Mouse (Mus musculus): ENCODE measurements around the gene Abhd2.
"Not testable (repeated sequence)": the region's sequence is repeated elsewhere in the genome, so short reads cannot be mapped to it uniquely, and the experiment has no call there.

Gene Abhd2

DNA sequence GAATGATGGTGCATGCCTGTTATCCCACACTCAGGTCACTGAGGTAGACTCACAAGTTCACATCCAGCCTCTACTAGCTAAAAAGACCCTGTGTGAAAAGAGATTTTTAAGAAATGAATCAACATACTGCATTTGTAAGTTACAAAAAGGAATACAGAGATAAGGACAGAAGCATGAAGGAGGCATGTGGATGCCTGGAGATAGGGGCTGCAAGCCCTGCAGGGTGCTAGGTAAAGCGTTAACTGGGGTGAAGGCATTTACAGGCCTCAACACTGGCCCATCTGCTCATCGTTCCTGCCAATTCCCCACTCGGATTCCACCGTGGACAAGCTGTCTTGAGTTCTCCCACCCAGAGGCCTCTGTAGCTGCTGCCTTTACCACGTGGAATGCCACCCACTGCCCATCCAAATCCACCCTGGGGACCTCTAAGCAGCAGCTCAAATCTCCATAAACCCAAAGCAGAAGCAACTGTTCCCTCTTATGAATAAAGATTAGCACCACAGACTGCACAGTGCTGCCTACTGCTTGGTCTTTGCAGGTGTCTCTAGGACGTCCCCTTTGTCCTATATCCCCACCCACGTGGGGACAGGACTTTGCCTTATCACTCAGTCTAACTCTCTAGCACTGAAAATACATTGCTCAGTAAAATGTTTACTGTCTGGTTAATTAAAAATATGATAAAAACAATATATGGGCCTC, 5.2 kb upstream of the Abhd2 start:
- no peak for DNase-seq

DNA sequence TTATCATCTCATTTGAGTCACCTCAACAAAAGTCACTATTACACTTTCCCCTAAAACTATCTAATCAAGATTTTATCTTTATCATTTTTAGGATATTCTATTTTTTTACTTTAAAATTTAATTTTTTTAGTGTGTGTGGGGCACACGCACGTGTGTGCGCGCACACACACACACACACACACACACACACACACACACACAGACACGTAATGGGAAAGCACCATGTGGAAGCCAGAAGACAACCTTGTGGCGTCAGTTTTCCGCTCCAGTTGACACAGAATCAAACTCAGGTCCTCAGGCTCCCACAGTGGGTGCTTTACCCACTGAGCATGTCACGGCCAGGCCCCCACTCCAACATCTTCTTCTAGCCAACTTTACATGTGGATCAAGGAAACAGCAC, 4.1 kb upstream of the Abhd2 start:
- no peak for DNase-seq

DNA sequence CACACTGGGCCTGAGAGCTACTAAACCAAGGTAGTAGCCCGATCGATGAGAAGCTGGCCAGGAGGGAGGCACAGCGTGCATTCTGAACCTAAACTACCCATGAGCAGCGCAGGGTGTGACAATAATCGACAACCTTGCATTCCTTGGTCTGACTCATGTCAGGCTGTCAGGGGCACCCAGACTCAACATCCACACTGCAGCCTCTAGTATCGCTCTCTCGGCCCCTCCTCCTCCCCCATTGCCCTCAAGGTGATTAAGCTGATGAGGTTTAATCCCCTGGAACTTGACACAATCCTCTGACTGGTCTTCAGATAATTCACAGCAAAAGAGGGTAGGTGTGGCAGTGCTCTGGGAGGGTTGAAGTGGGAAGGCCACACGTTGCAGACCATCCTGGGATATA, 3.6 kb upstream of the Abhd2 start:
- no peak for DNase-seq

DNA sequence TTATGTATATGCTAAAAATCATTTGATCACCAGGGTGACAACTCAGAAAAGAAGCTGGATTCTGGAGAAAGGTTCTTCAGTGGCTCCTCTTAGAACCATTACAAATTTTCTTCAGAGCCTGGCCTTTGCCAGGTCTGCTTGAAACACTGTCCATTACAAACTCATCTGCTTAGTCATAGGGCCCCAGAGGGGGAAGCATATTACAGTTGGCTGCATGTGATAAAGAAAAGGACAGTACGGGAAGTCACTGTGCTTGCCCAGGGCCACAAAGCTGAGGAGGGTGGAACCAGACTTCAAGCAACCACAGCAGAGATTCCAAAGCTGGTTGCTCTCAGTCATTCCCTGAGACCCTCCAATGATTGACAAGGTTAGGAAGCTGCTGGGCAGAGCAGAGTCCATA, 3.1 kb upstream of the Abhd2 start:
- DNase-seq = no peak

DNA sequence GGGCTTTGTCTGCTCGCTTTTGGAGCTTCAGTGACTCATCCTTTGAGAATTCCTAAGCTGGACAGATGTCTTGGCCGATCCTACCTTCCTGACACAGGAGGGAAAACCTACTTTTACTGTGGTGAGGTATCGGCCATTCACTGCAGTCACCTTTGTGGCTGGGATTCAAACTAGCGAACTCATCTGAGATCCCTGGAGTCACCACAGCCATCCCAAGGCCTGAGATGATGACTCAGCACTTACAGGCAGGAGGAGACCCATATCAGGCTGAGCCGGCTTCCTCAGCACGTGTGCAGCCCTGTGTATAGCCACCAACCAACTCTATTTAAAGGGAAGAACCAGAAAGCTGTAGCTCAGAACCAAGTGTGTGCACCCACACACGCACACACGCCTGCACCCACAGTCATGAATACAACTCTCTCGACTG, 2.0 kb upstream of the Abhd2 start:
- peak; percentile 79 for DNase-seq

DNA sequence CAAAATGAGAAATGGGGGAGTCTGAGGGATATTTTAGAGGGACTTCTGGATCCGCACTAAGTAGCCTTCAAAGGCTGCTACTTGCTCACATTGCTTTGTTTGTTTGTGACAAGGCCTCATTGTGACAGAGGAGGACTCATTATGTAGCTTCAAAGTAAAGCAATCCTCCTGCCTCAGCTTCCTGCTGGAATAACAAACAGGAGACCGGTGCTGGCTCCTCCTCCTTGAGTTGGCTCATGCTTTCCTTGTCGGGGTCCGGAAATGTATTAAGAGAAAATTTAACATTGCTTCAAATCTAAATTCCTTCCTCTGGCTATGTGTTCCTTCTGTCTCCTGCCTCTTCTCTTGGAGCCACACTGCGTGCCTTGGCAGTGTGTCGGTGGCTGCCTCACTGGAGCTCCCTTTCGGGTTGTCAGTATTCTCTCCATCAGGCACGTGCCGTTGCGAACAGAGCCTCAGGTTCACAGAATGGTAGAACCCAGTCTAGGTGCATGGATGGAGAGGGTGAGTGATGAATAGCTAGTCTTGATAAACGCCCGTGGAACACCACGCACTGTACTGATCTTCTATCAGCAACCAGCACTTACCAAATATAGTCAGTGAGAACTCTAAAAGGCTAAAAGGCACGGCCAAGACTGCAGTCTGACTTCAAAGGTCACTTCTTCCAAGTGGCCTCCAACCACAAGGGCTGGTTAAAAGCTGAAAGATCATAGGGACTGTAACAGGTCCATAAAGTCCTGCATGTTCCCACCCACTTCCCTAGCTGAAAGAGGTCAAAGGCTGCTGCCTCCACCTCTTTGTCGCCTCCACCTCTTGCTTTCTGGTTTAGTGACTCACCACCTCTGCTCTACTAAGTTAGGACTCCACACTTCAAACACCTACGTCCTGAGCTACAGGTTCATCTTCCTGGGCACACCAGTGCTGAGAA, 874 bp upstream of the Abhd2 start:
- no peak for DNase-seq

DNA sequence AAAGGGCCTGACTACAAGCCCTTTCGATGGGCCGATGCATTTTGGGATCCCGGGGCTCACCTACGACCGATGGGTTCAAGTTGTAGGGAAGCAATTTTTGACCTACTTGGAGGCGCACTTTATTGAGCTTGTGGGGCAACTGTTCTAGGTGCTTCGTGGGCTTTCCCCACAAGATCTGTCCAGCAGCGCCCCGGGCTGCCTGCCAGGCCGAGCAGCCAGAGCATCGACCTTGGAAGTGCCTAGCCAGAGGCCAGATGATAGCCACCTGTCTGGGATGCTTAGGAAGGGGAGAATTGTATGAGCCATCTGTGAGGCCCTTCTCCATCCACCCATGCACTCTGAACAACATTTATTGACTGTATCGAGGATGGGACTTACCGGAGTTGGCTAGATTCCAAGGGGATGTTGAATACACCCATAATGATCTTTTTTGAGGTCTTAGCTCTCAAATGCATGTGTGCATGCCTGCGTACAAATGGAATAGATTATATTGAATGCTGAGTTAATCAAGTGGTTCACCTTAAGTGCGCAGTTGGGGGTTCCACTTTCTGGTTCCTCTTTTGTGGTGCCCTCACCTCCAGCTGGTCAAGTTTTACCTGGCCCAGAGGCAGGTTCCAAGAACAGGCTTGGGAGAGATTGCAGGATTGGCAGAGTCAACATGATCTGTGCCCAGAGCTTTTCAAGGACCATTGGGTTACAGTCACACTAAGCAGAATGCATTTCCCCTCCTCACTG, 906 bp downstream of the Abhd2 start:
- DNase-seq = no peak

DNA sequence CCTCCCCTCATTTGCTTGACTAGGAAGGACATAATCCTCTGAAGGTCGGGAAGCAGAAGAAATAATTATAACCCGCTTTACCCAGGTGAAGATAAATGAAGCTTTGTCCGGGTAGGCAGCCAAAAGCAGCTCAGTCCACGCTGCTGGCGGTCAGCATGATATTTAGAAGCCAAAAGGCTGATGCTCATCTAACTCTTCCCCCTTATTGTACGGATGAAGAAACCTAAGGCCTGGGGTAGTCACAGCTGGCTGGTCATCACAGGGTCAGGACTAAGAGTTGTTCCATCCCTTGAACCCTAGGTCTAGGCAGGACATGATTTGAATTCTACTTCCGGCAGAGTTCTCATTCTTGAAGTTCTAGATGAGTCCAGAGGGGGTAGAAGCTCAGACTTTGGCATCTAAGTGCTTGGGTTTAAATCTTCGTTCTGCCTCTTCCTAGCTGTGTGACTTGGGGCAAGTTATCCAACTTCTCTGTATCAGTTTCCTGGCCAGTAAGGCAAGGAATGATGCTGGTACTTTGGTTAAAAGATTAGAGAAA, 1.5 kb downstream of the Abhd2 start:
- no peak for DNase-seq

DNA sequence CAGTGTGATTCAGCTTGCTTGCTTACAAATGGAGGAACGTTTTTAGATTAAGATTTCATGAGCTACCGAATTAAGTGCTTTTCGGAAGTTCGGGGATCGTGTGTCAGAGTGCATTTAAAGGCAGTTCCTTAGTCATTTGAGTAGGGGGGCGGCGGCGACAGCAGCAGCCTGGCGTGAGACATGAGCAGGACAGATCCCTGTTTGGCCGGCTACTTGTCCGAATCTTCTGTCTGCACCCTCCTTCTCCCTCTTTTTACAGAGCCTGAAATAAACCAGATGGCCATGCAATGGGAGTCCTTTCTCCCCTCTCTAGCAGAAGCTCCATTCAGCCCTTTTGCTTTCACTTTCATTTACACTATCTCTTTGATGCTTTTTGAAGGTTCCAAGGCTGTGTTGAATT, 2.3 kb downstream of the Abhd2 start:
- DNase-seq = no peak

DNA sequence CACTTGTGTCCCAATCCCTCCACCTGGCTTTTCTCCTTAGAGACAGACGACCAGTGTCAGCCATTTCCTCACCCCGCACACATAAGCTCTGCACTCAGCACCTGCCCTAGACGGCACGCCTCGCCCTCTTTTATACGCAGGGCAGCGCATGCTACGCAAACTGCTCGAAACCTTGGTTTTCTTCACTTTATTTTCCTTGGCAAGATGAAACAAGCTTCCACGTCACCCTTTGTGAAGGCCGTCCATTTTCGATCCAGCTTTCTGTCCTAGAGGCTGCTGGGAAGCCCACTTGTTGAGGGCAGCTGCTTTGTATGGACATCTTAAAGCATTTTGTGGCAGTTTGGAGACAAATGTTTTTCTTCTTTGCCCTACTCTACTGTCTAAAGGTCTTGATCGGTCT, 5.4 kb downstream of the Abhd2 start:
- no peak for DNase-seq

DNA sequence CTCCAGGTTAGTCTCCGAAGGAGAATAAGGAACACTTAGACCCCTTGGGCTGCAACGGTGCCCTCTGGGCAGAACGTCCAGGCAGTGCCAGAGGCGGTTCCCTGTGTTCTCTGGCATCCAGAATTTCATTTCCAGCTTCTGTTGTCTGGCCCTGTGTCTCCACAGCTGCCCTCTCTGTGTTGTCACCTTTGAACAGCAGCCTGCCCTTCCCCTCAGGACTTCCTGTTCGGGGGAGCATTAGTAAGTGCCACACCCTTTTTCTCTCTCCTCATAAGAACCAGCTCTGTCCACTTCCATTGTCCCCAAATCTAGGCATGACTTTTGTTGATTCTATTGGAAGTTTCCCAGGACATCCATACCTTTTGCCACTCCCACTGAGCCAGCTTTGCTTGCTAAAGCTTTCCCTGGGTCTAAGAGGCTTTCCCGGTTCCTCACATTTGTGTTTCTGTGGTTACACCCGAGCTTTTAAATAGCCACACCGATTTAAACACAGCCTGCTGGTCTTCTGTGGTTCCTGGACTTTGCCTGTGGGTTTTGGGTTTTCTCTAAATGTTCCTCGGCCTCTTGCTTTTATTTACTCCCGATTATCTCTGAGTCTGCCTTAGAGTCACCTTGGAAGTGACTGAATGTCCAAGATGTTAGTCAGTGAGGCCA, 6.5 kb downstream of the Abhd2 start:
- no peak for DNase-seq

DNA sequence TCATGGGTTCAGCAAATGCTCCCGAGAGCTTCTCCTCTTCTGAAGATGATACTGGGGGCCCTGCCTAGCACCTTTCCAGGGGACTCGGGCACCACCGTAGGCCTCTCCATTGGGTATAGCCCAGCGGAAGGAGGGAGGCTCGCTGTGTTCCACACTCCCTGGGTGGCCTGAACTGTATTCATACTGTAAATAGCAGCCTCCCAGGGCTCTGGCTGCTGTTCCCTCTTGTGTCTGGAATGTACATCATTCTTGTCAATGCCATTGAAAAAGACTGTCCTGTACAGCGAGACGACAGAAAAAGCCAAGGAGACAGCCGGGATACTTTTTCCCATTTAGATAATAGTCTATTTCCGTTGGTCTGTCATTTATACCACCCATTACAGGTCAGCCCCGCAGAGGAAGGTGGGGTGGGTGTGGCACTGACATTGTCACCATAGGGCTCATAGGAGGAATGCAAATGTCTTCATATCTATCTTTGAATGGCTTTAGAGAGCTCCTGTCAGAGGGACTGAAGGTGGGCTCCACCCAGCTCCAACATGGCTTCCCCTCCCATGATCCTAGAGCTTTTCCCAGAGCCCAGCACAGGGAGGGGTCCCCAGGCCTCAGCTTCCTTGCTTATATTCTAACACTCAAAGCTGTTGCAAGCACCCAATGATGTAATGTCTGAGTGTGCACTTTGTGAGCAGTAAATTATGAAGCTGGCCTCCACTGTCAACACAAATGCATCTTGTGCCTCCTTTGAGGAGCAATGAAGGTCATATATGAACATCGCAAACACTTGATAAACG, 10.1 kb downstream of the Abhd2 start:
- no peak for DNase-seq

DNA sequence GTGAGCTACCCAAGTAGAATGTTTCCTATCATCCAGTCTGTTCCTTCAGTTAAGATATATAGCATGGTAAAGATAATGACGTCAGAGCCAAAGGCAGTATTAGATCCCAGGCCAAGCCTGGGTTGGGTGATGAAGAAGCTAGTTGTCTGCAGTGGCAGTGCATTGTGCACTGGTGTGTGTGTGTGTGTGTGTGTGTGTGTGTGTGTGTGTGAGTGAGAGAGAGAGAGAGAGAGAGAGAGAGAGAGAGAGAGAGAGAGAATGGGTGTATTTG, 10.6 kb downstream of the Abhd2 start:
- DNase-seq = not testable (repeated sequence)

DNA sequence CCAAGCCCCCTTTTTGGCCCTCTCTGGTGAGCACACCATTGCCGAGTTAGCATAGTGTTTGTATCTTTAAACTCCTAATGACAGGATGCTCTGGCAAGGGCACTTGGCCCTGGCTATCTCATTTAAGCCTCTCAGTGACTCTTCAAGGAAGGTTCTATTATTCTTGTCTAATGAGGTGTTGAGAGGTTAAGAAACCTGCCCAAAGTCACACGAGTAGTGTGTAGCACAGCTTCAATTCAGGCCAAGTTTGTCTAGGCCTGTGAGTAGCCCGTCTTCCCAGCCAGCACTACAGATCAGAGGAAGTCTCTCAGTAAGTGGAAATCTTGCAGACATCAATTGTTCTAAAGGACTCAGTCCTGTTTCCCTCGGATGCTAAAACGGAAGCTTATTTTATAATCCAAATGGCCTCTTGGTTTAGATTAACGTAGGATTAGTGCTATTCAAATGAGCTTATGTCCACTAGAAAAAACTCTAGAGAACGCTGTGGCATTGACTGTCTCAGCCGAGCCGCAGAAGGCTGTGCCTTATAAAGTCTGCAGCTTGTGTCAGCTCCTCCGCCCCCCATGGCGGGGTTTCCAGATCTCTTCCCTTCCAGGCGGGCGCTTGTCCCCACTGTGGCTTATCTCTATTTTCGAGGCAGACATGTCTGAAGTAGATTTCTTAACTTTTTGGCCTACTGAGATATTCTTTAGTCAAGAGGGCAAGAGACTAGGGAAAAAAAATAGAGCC, 11.3 kb downstream of the Abhd2 start:
- no peak for DNase-seq

DNA sequence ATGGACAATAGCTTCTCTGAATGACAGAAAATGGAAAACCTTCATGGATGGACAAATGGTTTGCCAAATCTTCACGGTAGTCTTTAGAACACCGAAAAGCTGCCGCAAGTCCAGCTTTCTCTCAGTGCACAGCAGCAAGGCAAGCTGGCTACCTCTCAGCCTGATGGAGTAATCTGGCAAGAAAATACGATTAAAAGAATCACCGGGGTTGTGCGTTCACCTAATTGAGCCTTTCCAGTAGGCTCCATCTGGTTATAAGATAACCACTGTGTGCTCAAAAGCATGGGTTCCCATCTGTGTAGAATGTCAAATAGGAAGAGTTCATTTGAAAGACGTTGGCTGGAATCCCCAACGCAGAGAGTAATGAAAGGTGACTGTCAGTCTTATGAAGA, 11.9 kb downstream of the Abhd2 start:
- no peak for DNase-seq

DNA sequence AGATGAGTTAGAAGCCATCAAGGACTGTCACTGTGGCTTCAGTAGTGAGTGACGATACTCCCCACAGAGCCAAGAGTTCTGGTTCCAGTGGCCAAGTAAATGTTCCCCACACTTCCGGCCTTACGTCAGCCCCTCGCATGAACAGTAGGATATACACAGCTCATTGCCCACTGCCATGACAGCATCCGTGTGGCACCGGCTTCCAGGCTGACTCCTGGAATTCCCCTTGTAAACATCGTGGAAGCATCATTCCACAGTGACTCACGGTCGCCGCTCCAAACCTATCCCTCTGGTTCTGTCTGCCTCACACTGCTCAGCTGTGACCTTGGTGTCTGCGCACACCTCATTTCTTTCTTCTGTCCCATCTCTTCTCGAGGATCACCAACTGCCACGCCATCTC, 12.4 kb downstream of the Abhd2 start:
- DNase-seq = no peak

DNA sequence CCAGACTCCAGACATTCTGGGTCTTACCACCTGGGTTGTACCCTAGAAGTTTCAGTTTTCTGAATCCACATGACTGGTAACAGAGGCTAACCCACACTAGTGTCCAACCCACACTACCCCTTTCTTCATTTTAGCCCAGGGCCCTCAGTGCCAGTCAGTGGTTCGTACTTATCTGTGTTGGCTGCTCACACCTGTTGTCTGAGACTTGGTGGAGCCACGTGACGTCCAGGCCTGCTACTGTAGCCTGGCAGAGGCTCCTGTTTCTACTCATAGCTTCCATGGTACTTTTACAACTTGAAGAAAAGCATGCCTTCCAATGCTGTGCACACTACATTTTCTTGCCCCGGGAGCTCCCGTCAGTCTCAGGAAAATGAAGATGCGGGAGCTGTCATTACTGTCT, 14.2 kb downstream of the Abhd2 start:
- DNase-seq = no peak

DNA sequence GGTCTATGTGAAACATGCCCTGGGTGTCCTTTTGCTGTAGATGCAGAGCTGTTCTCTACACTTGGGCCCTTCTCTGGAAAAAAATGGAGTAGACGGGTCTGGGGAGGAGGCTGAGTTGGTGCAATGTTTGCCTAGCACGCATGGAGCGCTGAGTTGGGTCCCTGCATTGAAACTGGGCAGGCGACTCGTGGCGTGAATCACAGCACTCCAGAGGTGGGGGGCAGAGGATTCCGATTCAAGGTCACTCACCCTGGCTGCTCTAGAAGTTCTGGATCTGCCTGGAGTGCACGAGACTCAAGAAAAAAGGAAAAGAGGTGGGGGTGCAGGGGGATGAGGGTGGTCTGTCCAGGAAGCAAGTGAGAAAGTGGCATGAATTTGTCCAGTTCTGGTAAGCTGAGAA, 14.9 kb downstream of the Abhd2 start:
- DNase-seq = no peak

DNA sequence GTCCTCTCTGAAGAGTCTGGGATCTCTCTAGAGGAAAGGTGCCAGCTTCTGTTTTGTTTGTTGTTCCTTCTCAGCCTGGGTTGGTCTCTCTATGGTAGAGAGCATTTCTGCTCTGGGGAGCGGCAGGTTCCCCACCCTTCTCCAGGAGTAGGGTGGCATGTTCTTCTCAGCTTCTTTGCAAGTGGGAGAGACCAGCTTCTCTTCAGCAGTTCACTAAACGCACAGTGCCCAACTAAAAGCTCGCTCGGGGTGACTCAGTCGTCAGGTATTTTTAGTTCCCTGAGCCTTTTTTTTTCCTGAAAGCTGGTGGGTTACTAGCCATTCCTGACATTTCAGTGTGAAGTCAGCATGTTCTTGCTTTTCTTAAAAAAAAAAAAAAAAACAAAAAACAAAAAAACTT, 15.4 kb downstream of the Abhd2 start:
- no peak for DNase-seq

DNA sequence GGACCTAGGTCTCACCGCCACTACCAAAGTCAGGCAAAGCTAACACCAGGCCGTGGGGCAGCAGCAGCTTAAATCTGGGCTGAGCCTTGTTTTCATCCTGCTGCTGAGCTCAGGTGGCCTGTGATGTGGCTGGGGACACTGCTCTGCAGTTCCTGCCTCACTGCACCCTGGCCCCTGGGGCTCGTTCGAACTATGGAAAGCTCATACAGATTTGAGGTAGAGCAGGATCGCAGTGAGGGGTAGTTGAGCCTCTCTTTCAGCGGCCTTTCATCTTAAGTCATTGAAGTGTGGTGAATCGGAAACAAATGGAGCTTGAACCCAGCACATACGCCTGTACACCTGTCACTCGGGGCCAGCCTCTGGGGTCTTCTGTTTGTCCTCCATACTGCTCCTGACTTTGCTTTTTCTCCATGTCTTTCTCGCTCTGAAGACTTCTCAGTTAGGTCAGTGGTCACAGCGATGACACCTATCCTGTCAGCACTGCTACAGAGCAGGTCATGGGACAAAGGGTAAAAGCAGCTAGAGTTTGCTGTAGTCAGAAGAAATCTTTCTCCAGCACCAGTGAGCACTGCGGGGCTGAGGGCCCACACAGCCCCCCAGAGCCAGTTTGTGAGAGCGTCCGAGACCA, 20.7 kb downstream of the Abhd2 start:
- DNase-seq = no peak

DNA sequence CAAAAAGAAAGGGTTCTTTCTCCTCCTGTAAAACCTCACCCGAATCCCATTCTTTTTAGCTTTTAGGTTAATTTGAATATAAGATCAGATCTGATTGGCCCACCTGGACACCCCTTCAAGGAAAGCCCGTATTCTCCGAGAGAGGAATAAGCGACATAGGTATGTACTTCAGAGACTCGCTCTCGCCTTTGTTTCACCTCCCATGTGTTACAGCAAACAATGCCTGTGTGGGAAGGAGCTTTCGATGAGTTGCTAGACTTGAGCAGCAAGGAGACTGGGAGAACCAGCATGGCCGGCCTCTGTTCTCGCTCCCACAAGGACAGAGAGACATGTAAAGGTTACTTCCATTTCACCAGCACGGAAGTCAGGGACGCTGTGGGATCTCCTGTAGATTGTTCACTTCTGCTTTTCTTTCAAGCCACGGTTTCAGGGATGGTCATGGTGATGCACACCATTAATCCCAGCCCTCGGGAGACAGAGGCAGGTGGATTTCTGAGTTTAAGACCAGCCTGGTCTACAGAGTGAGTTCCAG, 21.5 kb downstream of the Abhd2 start:
- DNase-seq = no peak
